9 mouse cellular contexts compared by ENCODE assay signal in genomic region chr1:174172605-174173004, GRCm38 (mm10). TPM values are rescaled to one million over a fixed set of nuclear protein-coding genes. Genes with fewer than 3 reads are reported as not detected.
DNase-seq lines count a peak whose midpoint lies in the region; ATAC-seq and TF ChIP-seq lines count a peak whose summit lies in the region.
"Had no signal": no experiment of that assay in that cellular context is flagged by ENCODE, and none has a peak within 500 bp of the region (broad histone marks: within the 10 kb centered on the region; RNA-seq: fewer than 3 reads in every experiment).

Gene Spta1 (plus strand): TSS chr1:174172776.

- H3K4me1 ChIP-seq in stomach, embryonic 14.5 days (ENCODE audit: control insufficient read depth, insufficient read depth, low read length), result no peaks in the 10 kb centered on the region
- H3K4me1 ChIP-seq in stomach, postnatal 0 days (replicated peaks; ENCODE audit: control insufficient read depth, insufficient read depth), result no peaks in the 10 kb centered on the region
- H3K4me1 ChIP-seq in intestine, embryonic 16.5 days (ENCODE audit: control insufficient read depth, insufficient read depth, low read length), result no peaks in the 10 kb centered on the region
- H3K4me1 ChIP-seq in thymus, adult 2 months (replicated peaks; ENCODE audit: control insufficient read depth, insufficient read depth, low read length), result no peaks in the 10 kb centered on the region
- H3K4me1 ChIP-seq in cerebellum, adult 2 months (ENCODE audit: control insufficient read depth, insufficient read depth, low read length), result no peaks in the 10 kb centered on the region

- no peaks in the 10 kb centered on the region for H3K27me3 ChIP-seq in stomach, embryonic 14.5 days (ENCODE audit: control insufficient read depth, insufficient read depth, low read length)
- no peaks in the 10 kb centered on the region for H3K27me3 ChIP-seq in stomach, postnatal 0 days (ENCODE audit: control insufficient read depth, insufficient read depth, low read length)
- no peaks in the 10 kb centered on the region for H3K27me3 ChIP-seq in intestine, embryonic 16.5 days (replicated peaks; ENCODE audit: control insufficient read depth, insufficient read depth, low read length)
- H3K27me3 ChIP-seq in thymus, adult 2 months (ENCODE audit: control insufficient read depth, insufficient read depth, low read length), result no peaks in the 10 kb centered on the region
- H3K27me3 ChIP-seq in cerebellum, adult 2 months (ENCODE audit: control insufficient read depth, insufficient read depth, low read length), result no peaks in the 10 kb centered on the region

- peak; percentile 64; the same call in 1 of the 2 replicates for ATAC-seq in stomach, embryonic 14.5 days (ENCODE audit: insufficient number of reproducible peaks, insufficient read depth, low FRiP score, low read depth)
- no peak for ATAC-seq in stomach, postnatal 0 days (ENCODE audit: low FRiP score, low TSS enrichment)
- peak; percentile 78 for ATAC-seq in erythroblast, adult 5-6 weeks (replicated peaks; ENCODE audit: low FRiP score, poor library complexity, severe bottlenecking)
- ATAC-seq in intestine, embryonic 16.5 days, result peak; percentile 74; the same call in 1 of the 2 replicates
- ATAC-seq: forebrain, postnatal 0 days had no signal

- H3K27ac ChIP-seq in stomach, embryonic 14.5 days (ENCODE audit: low read length), result no peak within 1 kb of the TSS
- no peak within 1 kb of the TSS for H3K27ac ChIP-seq in stomach, postnatal 0 days (replicated peaks)
- no peak within 1 kb of the TSS for H3K27ac ChIP-seq in intestine, embryonic 16.5 days (ENCODE audit: low read length)
- H3K27ac ChIP-seq in thymus, adult 2 months (ENCODE audit: control insufficient read depth, insufficient read depth, low read length), result no peak within 1 kb of the TSS
- H3K27ac ChIP-seq in cerebellum, adult 2 months (ENCODE audit: insufficient read depth, low read length), result no peak within 1 kb of the TSS

- H3K4me2 ChIP-seq in stomach, embryonic 14.5 days (replicated peaks; ENCODE audit: low read depth, low read length), result no peak within 1 kb of the TSS
- H3K4me2 ChIP-seq in stomach, postnatal 0 days (replicated peaks; ENCODE audit: low read depth), result no peak within 1 kb of the TSS
- H3K4me2 ChIP-seq in intestine, embryonic 16.5 days (ENCODE audit: low read depth, low read length), result no peak within 1 kb of the TSS

- TF ChIP-seq EP300 in stomach, postnatal 0 days (optimal IDR thresholded peaks at IDR 0.05), result no peak

- TF ChIP-seq CTCF in stomach, postnatal 0 days (IDR thresholded peaks at IDR 0.05; ENCODE audit: low read depth), result no peak
- no peak for TF ChIP-seq CTCF in thymus, adult 2 months (IDR thresholded peaks at IDR 0.05; ENCODE audit: borderline replicate concordance, control insufficient read depth, extremely low read depth, insufficient read depth, low read length, poor library complexity)
- no peak for TF ChIP-seq CTCF in cerebellum, adult 2 months (IDR thresholded peaks at IDR 0.05; ENCODE audit: borderline replicate concordance, insufficient read depth, low read depth, low read length)

- H3K9ac ChIP-seq in stomach, embryonic 14.5 days (replicated peaks; ENCODE audit: low read depth, low read length), result no peak within 1 kb of the TSS
- no peak within 1 kb of the TSS for H3K9ac ChIP-seq in stomach, postnatal 0 days (ENCODE audit: low read length)
- H3K9ac ChIP-seq in intestine, embryonic 16.5 days (ENCODE audit: low read depth, low read length), result no peak within 1 kb of the TSS
- H3K9ac ChIP-seq: forebrain, postnatal 0 days had no signal

- no peaks in the 10 kb centered on the region for H3K36me3 ChIP-seq in stomach, embryonic 14.5 days (ENCODE audit: control insufficient read depth, insufficient read depth, low read length)
- H3K36me3 ChIP-seq in stomach, postnatal 0 days (ENCODE audit: control insufficient read depth, insufficient read depth, low read length), result no peaks in the 10 kb centered on the region
- no peaks in the 10 kb centered on the region for H3K36me3 ChIP-seq in intestine, embryonic 16.5 days (ENCODE audit: control insufficient read depth, insufficient read depth, low read length)
- no peaks in the 10 kb centered on the region for H3K36me3 ChIP-seq in thymus, adult 2 months (ENCODE audit: control insufficient read depth, insufficient read depth, low read length)

- no peak within 1 kb of the TSS for H3K4me3 ChIP-seq in stomach, embryonic 14.5 days (ENCODE audit: low read depth, low read length)
- no peak within 1 kb of the TSS for H3K4me3 ChIP-seq in stomach, postnatal 0 days (ENCODE audit: low read depth, low read length)
- H3K4me3 ChIP-seq in intestine, embryonic 16.5 days (ENCODE audit: low read length), result no peak within 1 kb of the TSS
- no peak within 1 kb of the TSS for H3K4me3 ChIP-seq in thymus, adult 2 months (ENCODE audit: control insufficient read depth, insufficient read depth, low read length)
- H3K4me3 ChIP-seq in cerebellum, adult 2 months (replicated peaks; ENCODE audit: insufficient read depth, low read depth, low read length), result no peak within 1 kb of the TSS

- intact Hi-C loops in gastrocnemius, postnatal 36 days (cut with DNase I), result no loop called here

- H3K9me3 ChIP-seq in stomach, embryonic 14.5 days (ENCODE audit: control insufficient read depth, low read depth, low read length), result no peaks in the 10 kb centered on the region
- H3K9me3 ChIP-seq in stomach, postnatal 0 days (ENCODE audit: control insufficient read depth, low read length), result no peaks in the 10 kb centered on the region
- no peaks in the 10 kb centered on the region for H3K9me3 ChIP-seq in intestine, embryonic 16.5 days (ENCODE audit: control insufficient read depth, low read length)

- 39% methylated on average over 3 of the region's 3 CpGs for WGBS in stomach, embryonic 14.5 days
- WGBS in stomach, postnatal 0 days, result 37% methylated on average over 3 of the region's 3 CpGs
- WGBS in intestine, embryonic 16.5 days, result 49% methylated on average over 3 of the region's 3 CpGs
- WGBS in thymus, adult 2 months, result 38% methylated on average over 3 of the region's 3 CpGs
- WGBS in cerebellum, adult 2 months, result 25% methylated on average over 3 of the region's 3 CpGs

- TF ChIP-seq POLR2A in thymus, adult 2 months (IDR thresholded peaks at IDR 0.05; ENCODE audit: control insufficient read depth, extremely low read depth, insufficient read depth, low read length, poor library complexity), result no peak
- no peak for TF ChIP-seq POLR2A in cerebellum, adult 2 months (IDR thresholded peaks at IDR 0.05; ENCODE audit: borderline replicate concordance, insufficient read depth, low read length)

- no peak for DNase-seq in stomach, postnatal 0 days (ENCODE audit: low spot score)
- DNase-seq in thymus, adult 2 months, result no peak
- DNase-seq in cerebellum, adult 2 months, result no peak
- no peak for DNase-seq in gastrocnemius, postnatal 36 days
- no peak for DNase-seq in cerebellum, adult 11 months
- DNase-seq: forebrain, postnatal 0 days had no signal

RNA-seq across cellular contexts. Expression of gene Spta1, which starts in this region (rescaled TPM):
- polyA plus RNA-seq in stomach, embryonic 14.5 days (2014; fragmentation: Nextera tagmentation; extraction: Ambion mirVana), result 0.27 and 0.38 TPM in 2 replicates
- 0.02 TPM in 2 replicates for polyA plus RNA-seq in stomach, postnatal 0 days (2015; fragmentation: Nextera tagmentation; extraction: Ambion mirVana)
- total RNA-seq in erythroblast, adult 5-6 weeks (2015; ENCODE audit: low replicate concordance), result 279 and 284 TPM in 2 replicates
- total RNA-seq in erythroblast, adult 5-6 weeks (2017; ENCODE audit: low replicate concordance), result 931 and 1,200 TPM in 2 replicates
- 0.54 and 0.65 TPM in 2 replicates for polyA plus RNA-seq in intestine, embryonic 16.5 days (2015; fragmentation: Nextera tagmentation; extraction: Ambion mirVana)
- polyA plus RNA-seq in thymus, adult 2 months (2012; rRNA removed), result 0.01 and 0.08 TPM in 2 replicates
- 0.02 and 0.03 TPM in 2 replicates for polyA plus RNA-seq in cerebellum, adult 2 months (2012; rRNA removed)
- total RNA-seq in gastrocnemius, postnatal 36 days (2021), result under 1 TPM; 0.15 to 0.18 TPM

Comparison
In these comparisons a context has a peak if more than half of its experiments do, and no peak if none do; other contexts are left out.
1. RNA of gene Spta1 (total RNA-seq): 279 to 1,200 TPM in erythroblast, adult 5-6 weeks; 0.15 to 0.18 TPM in gastrocnemius, postnatal 36 days; every median in the first group is over 100 times any median in the second.
2. Peak in ATAC-seq in stomach, embryonic 14.5 days; RNA of the gene not detected or under 1 TPM.
3. Peak in ATAC-seq in intestine, embryonic 16.5 days; RNA of the gene not detected or under 1 TPM.